Mouse (Mus musculus) subcutaneous adipose tissue, adult 2 months (tissue): ENCODE results near the gene Srrm3. TPM values are rescaled to one million over a fixed set of nuclear protein-coding genes. Genes with fewer than 3 reads are reported as not detected.

Experiments
- polyA plus RNA-seq: library from polyadenylated mRNA; depleted of rRNA; stranded (reverse); fragments of >200 nt; gene quantifications from 2 replicates; pipeline ENCODE4 v1.2.3, GENCODE M21; 2012; ENCODE audit warnings: low replicate concordance; rRNA removed

The Srrm3 gene
- polyA plus RNA-seq: 0.04 and 0.15 TPM in 2 replicates

GRCm38 (mm10) chr5:135806555-135807262, at the start of gene Srrm3:
Gene Srrm3 (plus strand): TSS chr5:135806890.

GRCm38 (mm10) chr5:135777796-135778470, 28.8 kb upstream of the Srrm3 start, which contains the start of gene Styxl1:
Gene Styxl1 (minus strand): TSS chr5:135778385.

GRCm38 (mm10) chr5:135778471-135779445, 27.9 kb upstream of the Srrm3 start, which contains the start of gene Mdh2:
Gene Mdh2 (plus strand): TSS chr5:135778480.

GRCm38 (mm10) chr5:135887675-135888102, 81.0 kb downstream of the Srrm3 start, which contains the start of gene Hspb1:
Gene Hspb1 (plus strand): TSS chr5:135887919.

Other genes starting within 250 kb of the Srrm3 start
- gene Ccl26, start 243.3 kb upstream of the Srrm3 start, polyA plus RNA-seq: not detected in 2 replicates
- 12.3 and 23.9 TPM in 2 replicates for gene Ccl24, start 233.8 kb upstream of the Srrm3 start, polyA plus RNA-seq
- 40.2 and 43.7 TPM in 2 replicates for gene Rhbdd2, start 174.3 kb upstream of the Srrm3 start, polyA plus RNA-seq
- 262 and 413 TPM in 2 replicates for gene Por, start 136.9 kb upstream of the Srrm3 start, polyA plus RNA-seq
- gene Tmem120a, start 62.4 kb upstream of the Srrm3 start, polyA plus RNA-seq: 128 and 317 TPM in 2 replicates
- 0.39 and 1.1 TPM in 2 replicates for gene Styxl1, start 28.5 kb upstream of the Srrm3 start, polyA plus RNA-seq
- 642 and 972 TPM in 2 replicates for gene Mdh2, start 28.4 kb upstream of the Srrm3 start, polyA plus RNA-seq
- 312 and 339 TPM in 2 replicates for gene Hspb1, start 81.0 kb downstream of the Srrm3 start, polyA plus RNA-seq
- gene Ywhag, start 127.7 kb downstream of the Srrm3 start, polyA plus RNA-seq: 197 and 345 TPM in 2 replicates
- 7.2 and 11.4 TPM in 2 replicates for gene Ssc4d, start 167.6 kb downstream of the Srrm3 start, polyA plus RNA-seq
- gene Zp3, start 173.2 kb downstream of the Srrm3 start, polyA plus RNA-seq: 0.09 TPM in 1 of 2 replicates, not detected in the other
- gene Dtx2, start 187.9 kb downstream of the Srrm3 start, polyA plus RNA-seq: 44.7 and 67.3 TPM in 2 replicates
- gene Upk3b, start 231.6 kb downstream of the Srrm3 start, polyA plus RNA-seq: 28.6 and 62.8 TPM in 2 replicates
- gene Upk3bl, start 247.6 kb downstream of the Srrm3 start, polyA plus RNA-seq: 4.1 TPM in 1 of 2 replicates, not detected in the other